Mouse (Mus musculus): Measurements from ENCODE around the gene Ccl24. TPM values are rescaled to one million over a fixed set of nuclear protein-coding genes. Genes with fewer than 3 reads are reported as not detected.
"Not testable (repeated sequence)": the region's sequence is repeated elsewhere in the genome, so short reads cannot be mapped to it uniquely, and the experiment has no call there.

The Ccl24 gene
- total RNA-seq (2014; fragmentation: Nextera tagmentation) (not detected in 2 replicates), total RNA-seq (2017) (0.12 TPM in 1 of 2 replicates, not detected in the other), polyA plus RNA-seq (2012) (not detected in 2 replicates)

DNA sequence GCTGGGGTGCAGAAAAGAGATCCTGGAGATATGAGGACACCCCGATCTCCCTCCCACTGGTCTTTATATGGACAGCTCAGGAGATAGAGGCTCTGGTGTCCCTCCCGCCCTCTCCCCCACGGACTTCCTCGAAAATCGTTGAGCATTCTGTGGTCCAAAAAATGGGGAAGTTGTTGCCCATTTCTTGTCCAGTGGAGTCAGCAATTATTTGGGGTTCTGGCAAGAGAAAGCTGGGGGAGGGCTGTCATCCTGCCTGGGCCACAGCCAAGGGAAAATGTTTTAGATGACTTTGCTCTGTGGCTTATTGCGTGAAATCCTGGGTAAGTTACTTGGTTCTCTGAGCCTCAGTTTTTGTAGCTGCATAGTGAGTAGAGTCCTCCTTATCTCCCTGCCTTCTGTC is at the start of gene Ccl24:
Gene Ccl24 (minus strand): TSS at position 44 of the 400 bp plus-strand sequence.
- no peak for DNase-seq (ENCODE audit: low spot score)
- no peaks in the 10 kb centered on the region; the same call in 1 of the 2 replicates for H3K27me3 ChIP-seq (ENCODE audit: insufficient read depth, low read length)
- no peaks in the 10 kb centered on the region for H3K9me3 ChIP-seq (replicated peaks)
- H3K4me3 ChIP-seq (ENCODE audit: low read depth, low read length): no peak within 1 kb of the TSS
- H3K4me1 ChIP-seq (ENCODE audit: insufficient read depth, low read depth, low read length): no peaks in the 10 kb centered on the region
- TF ChIP-seq GATA2 (IDR thresholded peaks at IDR 0.05; ENCODE audit: borderline replicate concordance, low read depth, low read length): no peak
- TF ChIP-seq POLR2AphosphoS5 (IDR thresholded peaks at IDR 0.05; ENCODE audit: insufficient replicate concordance, low read depth, low read length): no peak
- TF ChIP-seq GATA1 (IDR thresholded peaks at IDR 0.05; ENCODE audit: borderline replicate concordance, low read length): no peak
- TF ChIP-seq TAL1 (conservative IDR thresholded peaks at IDR 0.05; ENCODE audit: low read depth, low read length): no peak
- no peak for TF ChIP-seq CTCF (IDR thresholded peaks at IDR 0.05; ENCODE audit: low read depth, low read length)
- H3K36me3 ChIP-seq (replicated peaks): no peaks in the 10 kb centered on the region
- no peak for ATAC-seq (ENCODE audit: extremely low read depth, insufficient number of reproducible peaks, low FRiP score, poor library complexity, severe bottlenecking)

- H3K27me3 ChIP-seq (ENCODE audit: insufficient read depth, low read length): peaks cover 24% of the 10 kb centered on the region
- DNase-seq (ENCODE audit: low spot score): no peak
- H3K9me3 ChIP-seq (replicated peaks): no peaks in the 10 kb centered on the region
- TF ChIP-seq TAL1 (conservative IDR thresholded peaks at IDR 0.05; ENCODE audit: low read depth, low read length): no peak
- TF ChIP-seq GATA2 (IDR thresholded peaks at IDR 0.05; ENCODE audit: borderline replicate concordance, low read depth, low read length): no peak
- no peak for TF ChIP-seq CTCF (IDR thresholded peaks at IDR 0.05; ENCODE audit: low read depth, low read length)
- no peak for TF ChIP-seq POLR2AphosphoS5 (IDR thresholded peaks at IDR 0.05; ENCODE audit: insufficient replicate concordance, low read depth, low read length)
- no peak for TF ChIP-seq GATA1 (IDR thresholded peaks at IDR 0.05; ENCODE audit: borderline replicate concordance, low read length)
- H3K4me3 ChIP-seq (ENCODE audit: low read depth, low read length): no peak overlapping the region
- H3K4me1 ChIP-seq (ENCODE audit: insufficient read depth, low read depth, low read length): no peaks in the 10 kb centered on the region
- H3K36me3 ChIP-seq (replicated peaks): no peaks in the 10 kb centered on the region
- no peak for ATAC-seq (ENCODE audit: extremely low read depth, insufficient number of reproducible peaks, low FRiP score, poor library complexity, severe bottlenecking)
These were observed 48.9 kb upstream of the Ccl24 start for GRCm38 (mm10) chr5:135621725-135622124.

- Histone ChIP-seq H3K4me1 (ENCODE audit: insufficient read depth, low read depth, low read length) (no peaks in the 10 kb centered on the region), H3K4me3 (ENCODE audit: low read depth, low read length) (no peak overlapping the region), H3K27me3 (ENCODE audit: insufficient read depth, low read length) (peaks cover 24% of the 10 kb centered on the region), H3K9me3 (replicated peaks) (no peaks in the 10 kb centered on the region), H3K36me3 (replicated peaks) (no peaks in the 10 kb centered on the region)
- TF ChIP-seq CTCF (IDR thresholded peaks at IDR 0.05; ENCODE audit: low read depth, low read length): no peak
- TF ChIP-seq TAL1 (conservative IDR thresholded peaks at IDR 0.05; ENCODE audit: low read depth, low read length): no peak
- no peak for TF ChIP-seq GATA1 (IDR thresholded peaks at IDR 0.05; ENCODE audit: borderline replicate concordance, low read length)
- no peak for TF ChIP-seq GATA2 (IDR thresholded peaks at IDR 0.05; ENCODE audit: borderline replicate concordance, low read depth, low read length)
- no peak for ATAC-seq (ENCODE audit: extremely low read depth, insufficient number of reproducible peaks, low FRiP score, poor library complexity, severe bottlenecking)
- DNase-seq (ENCODE audit: low spot score): no peak
These were observed 47.7 kb upstream of the Ccl24 start for GRCm38 (mm10) chr5:135620526-135620925.

- H3K27me3 ChIP-seq (ENCODE audit: insufficient read depth, low read length): peaks cover 25% of the 10 kb centered on the region
- H3K9me3 ChIP-seq (replicated peaks); H3K36me3 ChIP-seq (replicated peaks); H3K4me3 ChIP-seq (ENCODE audit: low read depth, low read length); DNase-seq (ENCODE audit: low spot score); ATAC-seq (ENCODE audit: extremely low read depth, insufficient number of reproducible peaks, low FRiP score, poor library complexity, severe bottlenecking); H3K4me1 ChIP-seq (ENCODE audit: insufficient read depth, low read depth, low read length): not testable (repeated sequence)
These were observed 46.9 kb upstream of the Ccl24 start for GRCm38 (mm10) chr5:135619741-135620140.

DNA sequence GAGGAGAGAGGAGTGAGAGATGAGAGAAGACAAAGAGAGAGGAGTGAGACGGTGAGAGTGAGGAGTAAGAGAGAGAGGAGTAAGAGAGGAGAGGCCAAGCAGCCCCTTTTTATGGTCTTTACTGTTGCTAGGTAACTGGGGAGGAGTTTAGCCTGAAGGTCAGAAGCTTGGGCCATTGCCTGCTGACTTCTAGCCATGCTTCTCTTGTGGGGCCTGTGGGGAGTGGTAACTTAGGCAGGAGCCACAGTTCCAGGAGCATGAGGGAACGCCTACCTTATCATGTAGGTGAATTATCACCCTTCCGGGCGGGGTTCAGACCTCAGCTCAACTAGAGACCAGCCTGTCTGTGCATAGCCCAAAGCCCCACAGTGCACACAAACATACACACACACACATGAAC is 36.9 kb upstream of the Ccl24 start:
- no peak overlapping the region for H3K4me3 ChIP-seq (ENCODE audit: low read depth, low read length)
- DNase-seq (ENCODE audit: low spot score) (no peak), ATAC-seq (ENCODE audit: extremely low read depth, insufficient number of reproducible peaks, low FRiP score, poor library complexity, severe bottlenecking) (no peak)
- no peaks in the 10 kb centered on the region for H3K4me1 ChIP-seq (ENCODE audit: insufficient read depth, low read depth, low read length)
- 0 out of 2 replicates have a peak, but pooled peaks cover 1% of the 10 kb centered on the region for H3K27me3 ChIP-seq (ENCODE audit: insufficient read depth, low read length)
- peaks cover 3% of the 10 kb centered on the region for H3K9me3 ChIP-seq (replicated peaks)
- TF ChIP-seq CTCF (IDR thresholded peaks at IDR 0.05; ENCODE audit: low read depth, low read length): no peak
- TF ChIP-seq TAL1 (conservative IDR thresholded peaks at IDR 0.05; ENCODE audit: low read depth, low read length): no peak
- TF ChIP-seq POLR2AphosphoS5 (IDR thresholded peaks at IDR 0.05; ENCODE audit: insufficient replicate concordance, low read depth, low read length): no peak
- TF ChIP-seq GATA1 (IDR thresholded peaks at IDR 0.05; ENCODE audit: borderline replicate concordance, low read length): no peak
- TF ChIP-seq GATA2 (IDR thresholded peaks at IDR 0.05; ENCODE audit: borderline replicate concordance, low read depth, low read length): no peak
- H3K36me3 ChIP-seq (replicated peaks): no peaks in the 10 kb centered on the region

DNA sequence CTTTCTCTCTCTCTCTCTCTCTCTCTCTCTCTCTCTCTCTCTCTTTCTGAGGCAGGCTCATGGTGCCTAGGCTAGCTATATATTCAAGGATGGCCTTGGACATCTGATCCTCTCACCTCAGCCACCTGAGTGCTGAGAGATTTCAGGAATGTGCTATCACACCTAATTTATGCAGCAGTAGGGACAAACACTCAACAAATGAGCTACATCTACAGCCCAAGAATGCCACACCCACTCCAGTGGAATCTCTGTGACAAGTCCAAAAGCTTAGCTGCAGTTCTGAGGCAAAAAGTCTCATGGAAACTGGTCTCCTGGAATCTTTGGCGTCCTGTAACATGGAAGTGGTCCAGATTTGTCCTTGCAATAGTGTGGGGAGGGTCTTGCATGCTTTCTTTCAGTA is 34.7 kb upstream of the Ccl24 start:
- no peak overlapping the region for H3K4me3 ChIP-seq (ENCODE audit: low read depth, low read length)
- DNase-seq (ENCODE audit: low spot score) (no peak), ATAC-seq (ENCODE audit: extremely low read depth, insufficient number of reproducible peaks, low FRiP score, poor library complexity, severe bottlenecking) (no peak)
- H3K36me3 ChIP-seq (replicated peaks): no peaks in the 10 kb centered on the region
- no peaks in the 10 kb centered on the region for H3K27me3 ChIP-seq (ENCODE audit: insufficient read depth, low read length)
- no peaks in the 10 kb centered on the region for H3K4me1 ChIP-seq (ENCODE audit: insufficient read depth, low read depth, low read length)
- TF ChIP-seq GATA1 (IDR thresholded peaks at IDR 0.05; ENCODE audit: borderline replicate concordance, low read length) (no peak), TAL1 (conservative IDR thresholded peaks at IDR 0.05; ENCODE audit: low read depth, low read length) (no peak), CTCF (IDR thresholded peaks at IDR 0.05; ENCODE audit: low read depth, low read length) (no peak), GATA2 (IDR thresholded peaks at IDR 0.05; ENCODE audit: borderline replicate concordance, low read depth, low read length) (no peak), POLR2AphosphoS5 (IDR thresholded peaks at IDR 0.05; ENCODE audit: insufficient replicate concordance, low read depth, low read length) (no peak)
- peaks cover 8% of the 10 kb centered on the region for H3K9me3 ChIP-seq (replicated peaks)

DNA sequence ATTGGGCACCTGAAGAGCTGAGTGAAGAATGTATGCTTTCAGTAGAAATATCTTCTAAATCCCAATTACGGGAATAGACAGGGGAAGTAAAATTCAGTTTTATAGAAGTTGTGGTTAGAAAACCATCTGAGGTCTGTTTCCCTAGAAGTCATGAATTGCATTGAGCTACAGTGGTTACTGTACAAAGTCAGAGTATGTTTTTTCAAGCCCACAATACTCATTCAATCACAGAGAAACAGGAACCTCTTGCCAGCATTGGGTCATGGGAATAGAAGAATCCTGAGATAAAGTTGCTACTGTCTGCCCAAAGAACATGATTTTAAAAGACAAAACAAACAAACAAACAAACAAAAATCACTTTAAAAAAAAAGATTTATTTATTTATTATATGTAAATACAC is 33.9 kb upstream of the Ccl24 start:
- not testable (repeated sequence) for DNase-seq (ENCODE audit: low spot score); ATAC-seq (ENCODE audit: extremely low read depth, insufficient number of reproducible peaks, low FRiP score, poor library complexity, severe bottlenecking); H3K27me3 ChIP-seq (ENCODE audit: insufficient read depth, low read length); H3K4me3 ChIP-seq (ENCODE audit: low read depth, low read length); H3K9me3 ChIP-seq (replicated peaks); H3K4me1 ChIP-seq (ENCODE audit: insufficient read depth, low read depth, low read length); H3K36me3 ChIP-seq (replicated peaks)

GRCm38 (mm10) chr5:135604643-135605042 is 31.8 kb upstream of the Ccl24 start:
- not testable (repeated sequence) for H3K36me3 ChIP-seq (replicated peaks); DNase-seq (ENCODE audit: low spot score); H3K9me3 ChIP-seq (replicated peaks); ATAC-seq (ENCODE audit: extremely low read depth, insufficient number of reproducible peaks, low FRiP score, poor library complexity, severe bottlenecking); H3K4me3 ChIP-seq (ENCODE audit: low read depth, low read length); H3K4me1 ChIP-seq (ENCODE audit: insufficient read depth, low read depth, low read length); H3K27me3 ChIP-seq (ENCODE audit: insufficient read depth, low read length)
